Mouse (Mus musculus): ENCODE results near the gene Adamts14.

- TF ChIP-seq CTCF (IDR thresholded peaks at IDR 0.05; ENCODE audit: borderline replicate concordance, insufficient read depth, low read depth, low read length) (no peak), POLR2A (IDR thresholded peaks at IDR 0.05; ENCODE audit: borderline replicate concordance, insufficient read depth, low read length) (no peak)
Observed at GRCm38 (mm10) chr10:61272089-61272626, 1.1 kb downstream of the Adamts14 start.

All from cerebellum, adult 2 months (tissue).